Mouse (Mus musculus): ENCODE measurements around the gene Fbln1.

- TF ChIP-seq POLR2A (IDR thresholded peaks at IDR 0.05; ENCODE audit: extremely low read depth, insufficient read depth, low read length) (no peak), CTCF (IDR thresholded peaks at IDR 0.05; ENCODE audit: extremely low read depth, insufficient read depth, low read length) (no peak)
These were observed 940 bp downstream of the Fbln1 start for GRCm38 (mm10) chr15:85206703-85207075.

Measured in cortical plate, adult 2 months (tissue).